25 mouse cellular contexts compared by ENCODE assay signal in the genomic region with DNA sequence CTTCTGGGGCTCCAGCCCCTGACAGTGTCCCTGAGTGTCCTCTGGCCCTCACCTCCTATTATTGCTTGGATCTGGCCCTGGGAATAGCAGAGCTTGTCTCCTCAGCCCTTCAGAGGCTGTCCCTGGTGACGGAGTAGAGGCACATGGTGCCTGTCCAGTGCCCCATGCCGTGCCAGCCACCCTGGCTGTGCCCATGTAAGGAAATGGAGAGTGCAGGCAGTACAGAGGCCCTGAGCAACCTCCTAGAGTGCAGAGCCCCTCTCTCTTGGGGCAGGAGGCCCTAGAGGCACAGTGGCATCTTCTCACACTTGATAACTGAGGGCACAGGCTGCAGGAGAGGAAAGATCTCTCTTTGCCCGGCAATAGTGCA. TPM values are rescaled to one million over a fixed set of nuclear protein-coding genes. Genes with fewer than 3 reads are reported as not detected.
DNase-seq lines count a peak whose midpoint lies in the region; ATAC-seq and TF ChIP-seq lines count a peak whose summit lies in the region.
"Had no signal": no experiment of that assay in that cellular context is flagged by ENCODE, and none has a peak within 500 bp of the region (broad histone marks: within the 10 kb centered on the region; RNA-seq: fewer than 3 reads in every experiment).

No protein-coding gene starts in this region.

- peaks cover 50% of the 10 kb centered on the region for H3K27me3 ChIP-seq in hindbrain, embryonic 15.5 days
- peaks cover 74% of the 10 kb centered on the region for H3K27me3 ChIP-seq in hindbrain, embryonic 12.5 days
- peaks cover 41% of the 10 kb centered on the region for H3K27me3 ChIP-seq in midbrain, embryonic 15.5 days (replicated peaks)
- H3K27me3 ChIP-seq in midbrain, embryonic 11.5 days (ENCODE audit: control insufficient read depth, insufficient read depth, low read length): peaks cover 50% of the 10 kb centered on the region
- H3K27me3 ChIP-seq in testis, adult 2 months (ENCODE audit: control insufficient read depth, insufficient read depth, low read length): no peaks in the 10 kb centered on the region

- no peaks in the 10 kb centered on the region for H3K9me3 ChIP-seq in hindbrain, embryonic 15.5 days
- no peaks in the 10 kb centered on the region for H3K9me3 ChIP-seq in hindbrain, embryonic 12.5 days (replicated peaks)
- no peaks in the 10 kb centered on the region for H3K9me3 ChIP-seq in midbrain, embryonic 15.5 days
- no peaks in the 10 kb centered on the region for H3K9me3 ChIP-seq in midbrain, embryonic 11.5 days (ENCODE audit: control insufficient read depth, low read length)
- H3K9me3 ChIP-seq: embryonic facial prominence, embryonic 10.5 days; embryonic facial prominence, embryonic 15.5 days; forebrain, embryonic 12.5 days; intestine, embryonic 15.5 days had no signal

- no peak for TF ChIP-seq CTCF in testis, adult 2 months (IDR thresholded peaks at IDR 0.05; ENCODE audit: control insufficient read depth, insufficient read depth, insufficient replicate concordance, low read depth, low read length)

- H3K9ac ChIP-seq in hindbrain, embryonic 15.5 days: no peak overlapping the region
- no peak overlapping the region for H3K9ac ChIP-seq in hindbrain, embryonic 12.5 days
- H3K9ac ChIP-seq in midbrain, embryonic 15.5 days: no peak overlapping the region
- no peak overlapping the region for H3K9ac ChIP-seq in midbrain, embryonic 11.5 days (ENCODE audit: low read length)
- H3K9ac ChIP-seq: embryonic facial prominence, embryonic 15.5 days; forebrain, embryonic 12.5 days; forebrain, postnatal 0 days; liver, embryonic 14.5 days had no signal

- peaks cover 24% of the 10 kb centered on the region for H3K4me1 ChIP-seq in hindbrain, embryonic 15.5 days (replicated peaks)
- H3K4me1 ChIP-seq in hindbrain, embryonic 12.5 days: peaks cover 24% of the 10 kb centered on the region
- peaks cover 26% of the 10 kb centered on the region for H3K4me1 ChIP-seq in midbrain, embryonic 15.5 days
- peaks cover 7% of the 10 kb centered on the region; the same call in 1 of the 2 replicates for H3K4me1 ChIP-seq in midbrain, embryonic 11.5 days (ENCODE audit: control insufficient read depth, insufficient read depth, low read length)
- peaks cover 14% of the 10 kb centered on the region for H3K4me1 ChIP-seq in testis, adult 2 months (ENCODE audit: control insufficient read depth, insufficient read depth, low read length)

- H3K36me3 ChIP-seq in hindbrain, embryonic 15.5 days: no peaks in the 10 kb centered on the region
- no peaks in the 10 kb centered on the region for H3K36me3 ChIP-seq in hindbrain, embryonic 12.5 days
- H3K36me3 ChIP-seq in midbrain, embryonic 15.5 days (replicated peaks): no peaks in the 10 kb centered on the region
- H3K36me3 ChIP-seq in midbrain, embryonic 11.5 days (ENCODE audit: control insufficient read depth, insufficient read depth, low read length): no peaks in the 10 kb centered on the region
- H3K36me3 ChIP-seq in testis, adult 2 months (ENCODE audit: control insufficient read depth, insufficient read depth, low read length): no peaks in the 10 kb centered on the region
- H3K36me3 ChIP-seq: embryonic facial prominence, embryonic 10.5 days; embryonic facial prominence, embryonic 15.5 days; forebrain, embryonic 12.5 days; intestine, embryonic 15.5 days had no signal

- 66% methylated on average over 3 of the region's 3 CpGs for WGBS in hindbrain, embryonic 15.5 days
- WGBS in hindbrain, embryonic 12.5 days: 68% methylated on average over 3 of the region's 3 CpGs
- 70% methylated on average over 3 of the region's 3 CpGs for WGBS in midbrain, embryonic 15.5 days
- 85% methylated on average over 3 of the region's 3 CpGs for WGBS in midbrain, embryonic 11.5 days

- no peak; the same call in 1 of the 2 replicates for TF ChIP-seq POLR2A in testis, adult 2 months (IDR thresholded peaks at IDR 0.05; ENCODE audit: control insufficient read depth, low read depth, low read length)

- no peak overlapping the region for H3K4me3 ChIP-seq in hindbrain, embryonic 15.5 days
- no peak overlapping the region for H3K4me3 ChIP-seq in hindbrain, embryonic 12.5 days
- no peak overlapping the region for H3K4me3 ChIP-seq in midbrain, embryonic 15.5 days
- no peak overlapping the region for H3K4me3 ChIP-seq in midbrain, embryonic 11.5 days (ENCODE audit: low read depth, low read length)
- peak overlapping the region; percentile 90 for H3K4me3 ChIP-seq in testis, adult 2 months (ENCODE audit: control insufficient read depth, low read depth, low read length)
- H3K4me3 ChIP-seq: forebrain, embryonic 12.5 days; intestine, embryonic 15.5 days had no signal

- no peak overlapping the region for H3K27ac ChIP-seq in hindbrain, embryonic 15.5 days (replicated peaks)
- H3K27ac ChIP-seq in hindbrain, embryonic 12.5 days: no peak overlapping the region
- H3K27ac ChIP-seq in midbrain, embryonic 15.5 days: no peak overlapping the region
- H3K27ac ChIP-seq in midbrain, embryonic 11.5 days (ENCODE audit: low read depth, low read length): no peak overlapping the region
- H3K27ac ChIP-seq in testis, adult 2 months (ENCODE audit: control insufficient read depth, insufficient read depth, low read depth, low read length): peak overlapping the region; percentile 8; the same call in 1 of the 2 replicates
- H3K27ac ChIP-seq: embryonic facial prominence, embryonic 10.5 days; embryonic facial prominence, embryonic 15.5 days; forebrain, embryonic 12.5 days; intestine, embryonic 15.5 days; liver, embryonic 14.5 days; macrophage had no signal

- DNase-seq in midbrain, embryonic 11.5 days (ENCODE audit: low spot score, missing footprints): no peak
- DNase-seq in testis, postnatal 10 days (ENCODE audit: low spot score): no peak
- no peak for DNase-seq in cerebellum, postnatal 14 days
- DNase-seq: adrenal gland, postnatal 25 days; B cell, adult 2 months; cerebellum, adult 11-12 months; cerebellum, adult 9-11 months; forebrain, postnatal 0 days; kidney, adult 9 months; liver; lung, adult 2 months; lung, postnatal 10 days; thymus, adult 18-20 months; thymus, postnatal 25 days had no signal

- ATAC-seq in hindbrain, embryonic 15.5 days (ENCODE audit: low FRiP score, low read depth): no peak
- ATAC-seq in hindbrain, embryonic 12.5 days (ENCODE audit: low FRiP score): no peak
- ATAC-seq in midbrain, embryonic 15.5 days (replicated peaks): no peak
- ATAC-seq in midbrain, embryonic 11.5 days (ENCODE audit: low FRiP score): no peak
- ATAC-seq: forebrain, postnatal 0 days; intestine, embryonic 15.5 days had no signal

- 0 out of 2 replicates have a peak overlapping the region, but pooled peaks have one; percentile 91 for H3K4me2 ChIP-seq in hindbrain, embryonic 15.5 days
- no peak overlapping the region for H3K4me2 ChIP-seq in hindbrain, embryonic 12.5 days (replicated peaks)
- H3K4me2 ChIP-seq in midbrain, embryonic 15.5 days: peak overlapping the region; percentile 81; the same call in 1 of the 2 replicates
- no peak overlapping the region for H3K4me2 ChIP-seq in midbrain, embryonic 11.5 days

RNA-seq across cellular contexts. Expression of a gene that starts 1.9 kb away (rescaled TPM):
- polyA plus RNA-seq in hindbrain, embryonic 15.5 days (2015; fragmentation: Nextera tagmentation; extraction: Ambion mirVana): 0.98 and 1.5 TPM in 2 replicates
- 1.4 and 1.7 TPM in 2 replicates for polyA plus RNA-seq in hindbrain, embryonic 12.5 days (2016; fragmentation: Nextera tagmentation; extraction: Ambion mirVana)
- polyA plus RNA-seq in midbrain, embryonic 15.5 days (2015; fragmentation: Nextera tagmentation; extraction: Ambion mirVana): 1.7 and 2.4 TPM in 2 replicates
- 0.55 and 0.59 TPM in 2 replicates for polyA plus RNA-seq in midbrain, embryonic 11.5 days (2014; fragmentation: Nextera tagmentation; extraction: Ambion mirVana)
- polyA plus RNA-seq in testis, adult 2 months (2012; rRNA removed): 27.1 and 28.9 TPM in 2 replicates
- polyA plus RNA-seq: limb, embryonic 11.5 days had no signal

RNA-seq across cellular contexts. Expression of a gene that starts 27.3 kb away (rescaled TPM):
- 2.1 and 2.3 TPM in 2 replicates for polyA plus RNA-seq in hindbrain, embryonic 15.5 days (2015; fragmentation: Nextera tagmentation; extraction: Ambion mirVana)
- 1.1 and 2.0 TPM in 2 replicates for polyA plus RNA-seq in hindbrain, embryonic 12.5 days (2016; fragmentation: Nextera tagmentation; extraction: Ambion mirVana)
- polyA plus RNA-seq in midbrain, embryonic 15.5 days (2015; fragmentation: Nextera tagmentation; extraction: Ambion mirVana): 2.4 and 3.7 TPM in 2 replicates
- 0.21 and 0.48 TPM in 2 replicates for polyA plus RNA-seq in midbrain, embryonic 11.5 days (2014; fragmentation: Nextera tagmentation; extraction: Ambion mirVana)
- 398 and 401 TPM in 2 replicates for polyA plus RNA-seq in testis, adult 2 months (2012; rRNA removed)
- polyA plus RNA-seq: limb, embryonic 11.5 days; macrophage had no signal

Comparison
In these comparisons a context has a peak if more than half of its experiments do, and no peak if none do; other contexts are left out.
1. H3K4me2 ChIP-seq: peak in hindbrain, embryonic 15.5 days (single experiment) and midbrain, embryonic 15.5 days (single experiment); none in hindbrain, embryonic 12.5 days (single experiment) and midbrain, embryonic 11.5 days (single experiment).
2. RNA of a gene that starts 27.3 kb away (polyA plus RNA-seq): 398 to 401 TPM in testis, adult 2 months; 2.4 to 3.7 TPM in midbrain, embryonic 15.5 days, 2.1 to 2.3 TPM in hindbrain, embryonic 15.5 days, 1.1 to 2.0 TPM in hindbrain, embryonic 12.5 days and 0.21 to 0.48 TPM in midbrain, embryonic 11.5 days; every median in the first group is over 10 times any median in the second.